Mouse (Mus musculus): ENCODE measurements around the gene Wdr90.

DNA sequence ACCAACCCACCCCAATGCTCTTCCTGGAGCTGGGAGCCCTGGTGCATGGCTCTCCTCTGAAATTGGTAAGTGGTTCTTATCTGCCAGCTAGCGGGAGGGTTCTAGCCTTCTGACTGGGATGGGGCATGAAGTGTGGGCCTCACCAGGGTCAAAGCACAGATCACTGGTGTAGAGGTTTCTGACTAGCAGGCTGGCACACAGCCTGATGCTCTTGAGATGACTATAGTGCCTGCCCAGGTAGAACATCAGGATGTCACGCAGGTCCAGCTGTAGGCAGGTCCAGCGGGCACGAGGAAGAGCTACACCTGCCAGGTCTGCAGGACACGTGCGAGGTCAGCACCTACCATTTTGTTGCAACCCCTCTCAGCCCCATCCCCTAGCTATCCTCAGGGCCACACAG, 1.1 kb downstream of the Wdr90 start:
- TF ChIP-seq CTCF (IDR thresholded peaks at IDR 0.05; ENCODE audit: low read depth) = no peak
- TF ChIP-seq EP300 (IDR thresholded peaks at IDR 0.05; ENCODE audit: low read depth) = no peak

Measured in liver, embryonic 14.5 days (tissue).